Mouse (Mus musculus) intestine, embryonic 16.5 days (tissue): ENCODE measurements around the gene Top1. TPM values are rescaled to one million over a fixed set of nuclear protein-coding genes. Genes with fewer than 3 reads are reported as not detected.

Source experiments
- ATAC-seq: fragments of 200-750 bp; cut with Nextera tagmentation; 2 replicates; pipeline ENCODE4 v1.8.0; 2017; ENCODE audit warnings: moderate TSS enrichment, moderate library complexity
- H3K27ac ChIP-seq: fragments of 300-500 bp; sonication (generic); 2 replicates; pipeline ENCODE4 v1.5.1; 2014; ENCODE audit warnings: mild to moderate bottlenecking, low read length
- H3K27me3 ChIP-seq: fragments of 300-500 bp; sonication (generic); replicated peaks from 2 replicates; pipeline ENCODE4 v1.6.1; 2014; ENCODE audit warnings: low read length, control low read depth, mixed read lengths; ENCODE audit not compliant: control insufficient read depth, insufficient read depth
- H3K36me3 ChIP-seq: fragments of 300-500 bp; sonication (generic); 2 replicates; pipeline ENCODE4 v1.6.1; 2014; ENCODE audit warnings: low read length, control low read depth; ENCODE audit not compliant: control insufficient read depth, insufficient read depth
- H3K4me1 ChIP-seq: fragments of 300-500 bp; sonication (generic); 2 replicates; pipeline ENCODE4 v1.6.1; 2014; ENCODE audit warnings: low read length, control low read depth, mixed read lengths; ENCODE audit not compliant: control insufficient read depth, insufficient read depth
- H3K4me2 ChIP-seq: fragments of 300-500 bp; sonication (generic); 2 replicates; pipeline ENCODE4 v1.6.1; 2014; ENCODE audit warnings: low read depth, low read length, control low read depth
- H3K4me3 ChIP-seq: fragments of 300-500 bp; sonication (generic); 2 replicates; pipeline ENCODE4 v1.5.1; 2014; ENCODE audit warnings: mild to moderate bottlenecking, low read length
- H3K9ac ChIP-seq: fragments of 300-500 bp; sonication (generic); 2 replicates; pipeline ENCODE4 v1.6.1; 2014; ENCODE audit warnings: low read depth, low read length
- H3K9me3 ChIP-seq: fragments of 300-500 bp; sonication (generic); 2 replicates; pipeline ENCODE4 v1.6.1; 2016; ENCODE audit warnings: low read length, control low read depth; ENCODE audit not compliant: control insufficient read depth
- WGBS: fragments of 180-500 bp; shearing (Covaris S2); extraction: QIAGEN DNeasy Blood & Tissue Kit; methylation state at CpG from one replicate; pipeline ENCODE4 v1.1.7; 2014; 5-methylcytosine and 5-hydroxymethylcytosine counted together
- polyA plus RNA-seq: library from polyadenylated mRNA; unstranded; fragments of >200 nt; fragmentation: Nextera tagmentation; extraction: Ambion mirVana; gene quantifications from 2 replicates; pipeline ENCODE4 v1.2.1, GENCODE M21; 2015

Gene Top1
- polyA plus RNA-seq, 1 experiment from 2014 or later, result 53.4 TPM

DNA sequence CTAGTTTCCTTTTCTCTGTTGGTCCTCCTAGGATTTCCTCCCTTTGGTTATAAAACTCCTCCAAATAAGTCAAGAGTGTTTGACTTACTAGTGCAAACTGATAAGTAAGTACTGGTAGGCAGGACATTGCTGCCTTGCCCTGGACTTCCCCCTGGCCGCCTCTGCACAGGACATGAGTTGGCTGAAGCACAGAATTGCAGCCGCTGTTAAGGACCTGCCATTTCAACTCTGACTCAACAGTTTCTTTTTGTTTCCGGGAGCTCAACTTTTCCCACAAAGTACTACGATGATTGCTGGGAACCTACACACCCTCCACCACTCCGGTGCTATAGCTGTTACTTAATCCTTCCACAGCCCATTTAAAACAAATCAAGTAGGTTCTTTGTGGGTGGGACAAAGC lies 54.6 kb downstream of the Top1 start:
- Histone ChIP-seq H3K9ac (no peak overlapping the region), H3K4me3 (no peak overlapping the region), H3K36me3 (peaks cover 10% of the 10 kb centered on the region; the same call in 1 of the 2 replicates), H3K27me3 (no peaks in the 10 kb centered on the region), H3K4me1 (no peaks in the 10 kb centered on the region), H3K4me2 (no peak overlapping the region), H3K9me3 (no peaks in the 10 kb centered on the region), H3K27ac (peak overlapping the region; percentile 59; the same call in 1 of the 2 replicates)
- WGBS, result 57% methylated on average over 5 of the region's 5 CpGs
- ATAC-seq, result peak; percentile 94

- no peak overlapping the region for H3K4me2 ChIP-seq
- H3K4me3 ChIP-seq, result no peak overlapping the region
- no peaks in the 10 kb centered on the region for H3K9me3 ChIP-seq
These were observed 55.9 kb downstream of the Top1 start for GRCm38 (mm10) chr2:160701603-160702002.

GRCm38 (mm10) chr2:160702824-160703223 lies 57.1 kb downstream of the Top1 start:
- H3K4me3 ChIP-seq, result no peak overlapping the region
- H3K9me3 ChIP-seq, result no peaks in the 10 kb centered on the region
- no peak for ATAC-seq
- no peak overlapping the region for H3K27ac ChIP-seq
- no peak overlapping the region for H3K9ac ChIP-seq
- no peaks in the 10 kb centered on the region for H3K4me1 ChIP-seq
- no peak overlapping the region for H3K4me2 ChIP-seq
- no peaks in the 10 kb centered on the region for H3K27me3 ChIP-seq
- H3K36me3 ChIP-seq, result peaks cover 13% of the 10 kb centered on the region; the same call in 1 of the 2 replicates

More at GRCm38 (mm10) chr2:160701603-160702002, 55.9 kb downstream of the Top1 start:
- no peak for ATAC-seq
- H3K4me1 ChIP-seq, result no peaks in the 10 kb centered on the region
- whole genome bisulfite sequencing, result 90% methylated on average over 3 of the region's 3 CpGs
- no peak overlapping the region for H3K9ac ChIP-seq
- no peak overlapping the region for H3K27ac ChIP-seq
- H3K36me3 ChIP-seq, result peaks cover 11% of the 10 kb centered on the region; the same call in 1 of the 2 replicates
- no peaks in the 10 kb centered on the region for H3K27me3 ChIP-seq

- no peaks in the 10 kb centered on the region for H3K27me3 ChIP-seq
- no peak overlapping the region for H3K4me2 ChIP-seq
- no peaks in the 10 kb centered on the region for H3K4me1 ChIP-seq
- H3K9ac ChIP-seq, result no peak overlapping the region
- peaks cover 13% of the 10 kb centered on the region; the same call in 1 of the 2 replicates for H3K36me3 ChIP-seq
- no peak overlapping the region for H3K27ac ChIP-seq
- WGBS, result 94% methylated on average over 3 of the region's 3 CpGs
- no peak for ATAC-seq
- no peaks in the 10 kb centered on the region for H3K9me3 ChIP-seq
- H3K4me3 ChIP-seq, result no peak overlapping the region
These were observed 62.0 kb downstream of the Top1 start for GRCm38 (mm10) chr2:160707673-160708072.

- Histone ChIP-seq H3K36me3 (peaks cover 32% of the 10 kb centered on the region), H3K4me3 (no peak overlapping the region), H3K27ac (no peak overlapping the region), H3K4me1 (no peaks in the 10 kb centered on the region), H3K4me2 (no peak overlapping the region), H3K9me3 (no peaks in the 10 kb centered on the region), H3K27me3 (no peaks in the 10 kb centered on the region), H3K9ac (no peak overlapping the region)
- ATAC-seq, result no peak
- 77% methylated on average over 4 of the region's 4 CpGs for WGBS
These were observed 69.9 kb downstream of the Top1 start for GRCm38 (mm10) chr2:160715463-160716030.

DNA sequence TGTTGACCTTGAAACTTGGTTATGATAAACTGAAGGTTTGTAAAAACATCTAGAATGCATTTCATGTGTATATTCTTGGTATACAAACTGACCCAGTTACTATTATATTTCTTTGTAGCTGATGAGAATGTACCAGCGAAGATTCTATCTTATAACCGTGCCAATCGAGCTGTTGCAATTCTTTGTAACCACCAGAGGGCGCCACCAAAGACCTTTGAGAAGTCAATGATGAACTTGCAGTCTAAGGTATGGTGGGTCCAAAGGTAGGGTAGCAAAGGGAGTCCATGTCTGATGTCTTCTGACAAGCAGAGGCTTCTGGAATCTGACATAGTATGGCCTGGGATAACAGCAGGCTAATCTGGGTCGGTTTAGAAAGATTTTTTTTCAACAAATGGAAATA lies 71.6 kb downstream of the Top1 start:
- H3K27ac ChIP-seq, result no peak overlapping the region
- H3K4me1 ChIP-seq, result no peaks in the 10 kb centered on the region
- H3K9ac ChIP-seq, result no peak overlapping the region
- 79% methylated on average over 5 of the region's 5 CpGs for WGBS
- H3K4me2 ChIP-seq, result no peak overlapping the region
- H3K4me3 ChIP-seq, result no peak overlapping the region
- no peaks in the 10 kb centered on the region for H3K27me3 ChIP-seq
- peaks cover 34% of the 10 kb centered on the region for H3K36me3 ChIP-seq
- no peaks in the 10 kb centered on the region for H3K9me3 ChIP-seq
- ATAC-seq, result no peak

DNA sequence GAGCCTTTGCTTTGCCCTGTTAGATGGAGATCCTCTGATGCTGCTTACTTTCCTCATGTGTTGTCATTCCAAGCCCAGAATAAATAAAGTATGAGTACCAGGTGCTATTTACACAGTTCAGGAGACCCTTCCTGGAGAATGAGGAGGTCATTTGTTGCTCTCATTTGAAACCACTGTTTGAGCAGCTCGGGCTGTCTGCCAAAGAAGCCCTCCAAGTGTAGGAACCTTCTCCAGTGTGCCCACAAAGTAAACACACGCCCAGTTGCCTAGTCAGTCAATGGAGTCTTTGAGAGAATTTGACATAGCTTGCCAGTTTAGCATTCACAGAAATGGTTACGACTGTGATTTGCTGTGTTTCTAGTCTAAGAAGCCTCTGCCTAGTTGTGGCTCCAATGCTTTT lies 73.1 kb downstream of the Top1 start:
- H3K9me3 ChIP-seq, result no peaks in the 10 kb centered on the region
- no peaks in the 10 kb centered on the region for H3K27me3 ChIP-seq
- WGBS, result 79% methylated on average over 3 of the region's 3 CpGs
- H3K4me3 ChIP-seq, result no peak overlapping the region
- no peak for ATAC-seq
- peaks cover 41% of the 10 kb centered on the region for H3K36me3 ChIP-seq
- H3K9ac ChIP-seq, result no peak overlapping the region
- H3K27ac ChIP-seq, result no peak overlapping the region
- H3K4me1 ChIP-seq, result no peaks in the 10 kb centered on the region
- H3K4me2 ChIP-seq, result no peak overlapping the region

- no peak overlapping the region for H3K4me2 ChIP-seq
- H3K4me1 ChIP-seq, result no peaks in the 10 kb centered on the region
- no peaks in the 10 kb centered on the region for H3K9me3 ChIP-seq
- H3K9ac ChIP-seq, result no peak overlapping the region
- H3K27me3 ChIP-seq, result no peaks in the 10 kb centered on the region
- H3K27ac ChIP-seq, result no peak overlapping the region
- H3K4me3 ChIP-seq, result no peak overlapping the region
- no peak for ATAC-seq
- H3K36me3 ChIP-seq, result peaks cover 25% of the 10 kb centered on the region
- 76% methylated on average over 4 of the region's 4 CpGs for WGBS
These were observed 77.0 kb downstream of the Top1 start for GRCm38 (mm10) chr2:160722714-160723113.

GRCm38 (mm10) chr2:160723613-160724375 lies 78.1 kb downstream of the Top1 start:
- Histone ChIP-seq H3K9me3 (no peaks in the 10 kb centered on the region), H3K4me1 (no peaks in the 10 kb centered on the region), H3K27ac (no peak overlapping the region), H3K4me2 (no peak overlapping the region), H3K27me3 (no peaks in the 10 kb centered on the region), H3K36me3 (peaks cover 18% of the 10 kb centered on the region), H3K9ac (no peak overlapping the region), H3K4me3 (no peak overlapping the region)
- ATAC-seq, result no peak
- 97% methylated on average over 4 of the region's 4 CpGs for WGBS
